Mouse (Mus musculus) midbrain, postnatal 0 days (tissue): ENCODE data around the gene Ccdc149. TPM values are rescaled to one million over a fixed set of nuclear protein-coding genes. Genes with fewer than 3 reads are reported as not detected.

ENCODE experiments used
- ATAC-seq: fragments of 200-750 bp; cut with Nextera tagmentation; 2 replicates; pipeline ENCODE4 v1.8.0; 2017; ENCODE audit warnings: moderate number of reproducible peaks, mild to moderate bottlenecking, moderate TSS enrichment, moderate library complexity; ENCODE audit not compliant: low FRiP score
- DNase-seq: peaks from one replicate; pipeline ENCODE4 v3.0.0-alpha.2; 2015; ENCODE audit warnings: low spot score
- H3K27ac ChIP-seq: fragments of 300-500 bp; sonication (generic); 2 replicates; pipeline ENCODE4 v1.5.1; 2014; ENCODE audit warnings: low read depth, mild to moderate bottlenecking, low read length, mixed read lengths
- H3K27me3 ChIP-seq: fragments of 300-500 bp; sonication (generic); 2 replicates; pipeline ENCODE4 v1.6.1; 2014; ENCODE audit warnings: low read length, control low read depth, mixed read lengths; ENCODE audit not compliant: insufficient read depth
- H3K36me3 ChIP-seq: fragments of 300-500 bp; sonication (generic); 2 replicates; pipeline ENCODE4 v1.6.1; 2014; ENCODE audit warnings: low read length, control low read depth, mixed read lengths; ENCODE audit not compliant: insufficient read depth
- H3K4me1 ChIP-seq: fragments of 300-500 bp; sonication (generic); 2 replicates; pipeline ENCODE4 v1.6.1; 2014; ENCODE audit warnings: mild to moderate bottlenecking, control low read depth, antibody characterized with exemption, low read length, mixed read lengths; ENCODE audit not compliant: insufficient read depth
- H3K4me2 ChIP-seq: fragments of 300-500 bp; sonication (generic); 2 replicates; pipeline ENCODE4 v1.6.1; 2014; ENCODE audit warnings: low read depth, mild to moderate bottlenecking, low read length, mixed read lengths; ENCODE audit not compliant: poor library complexity, severe bottlenecking
- H3K4me3 ChIP-seq: fragments of 300-500 bp; sonication (generic); 2 replicates; pipeline ENCODE4 v1.5.1; 2014; ENCODE audit warnings: low read depth, mild to moderate bottlenecking, low read length, moderate library complexity
- H3K9ac ChIP-seq: fragments of 300-500 bp; sonication (generic); replicated peaks from 2 replicates; pipeline ENCODE4 v1.6.1; 2014; ENCODE audit warnings: mild to moderate bottlenecking, low read length, moderate library complexity, mixed read lengths; ENCODE audit not compliant: poor library complexity, severe bottlenecking
- H3K9me3 ChIP-seq: fragments of 300-500 bp; sonication (generic); 2 replicates; pipeline ENCODE4 v1.6.1; 2016; ENCODE audit warnings: low read length, control low read depth
- CTCF ChIP-seq: IDR thresholded peaks from 2 replicates; pipeline ENCODE4 v1.5.1; 2016; ENCODE audit warnings: antibody characterized with exemption, mild to moderate bottlenecking
- WGBS: fragments of 180-500 bp; shearing (Covaris S2); extraction: QIAGEN DNeasy Blood & Tissue Kit; methylation state at CpG from one replicate; pipeline ENCODE4 v1.1.7; 2014; 5-methylcytosine and 5-hydroxymethylcytosine counted together
- polyA plus RNA-seq: library from polyadenylated mRNA; unstranded; fragments of >200 nt; fragmentation: Nextera tagmentation; extraction: Ambion mirVana; gene quantifications from 2 replicates; pipeline ENCODE4 v1.2.1, GENCODE M21; 2015
- total RNA-seq: library from RNA; depleted of rRNA; stranded (reverse); fragments of >200 nt; gene quantifications from 2 replicates; pipeline ENCODE4 v1.2.3, GENCODE M21; 2014; rRNA removed

Gene Ccdc149
- total and polyA plus RNA-seq, 2 experiments from 2014 or later: 13.8 to 21.2 TPM

DNA sequence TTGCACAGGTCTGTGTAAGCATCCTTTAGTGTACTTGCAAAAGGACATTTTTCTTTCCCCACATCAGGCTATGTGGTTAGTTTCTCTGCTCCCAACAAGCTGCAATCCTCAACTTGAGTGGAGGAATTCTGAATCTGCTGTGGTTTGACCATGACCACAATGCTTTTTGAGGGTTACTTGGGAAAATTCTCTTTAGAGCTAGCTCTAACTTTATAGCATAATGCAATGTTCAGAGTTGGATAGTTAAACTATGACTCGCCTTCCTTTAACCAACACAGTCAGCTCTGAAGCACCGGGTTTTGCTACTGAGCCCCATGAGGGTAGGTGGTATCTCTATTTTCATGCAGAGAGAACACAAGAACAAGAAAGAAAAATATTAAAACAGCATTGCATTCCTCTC lies 119.8 kb downstream of the Ccdc149 start:
- H3K9me3 ChIP-seq: no peaks in the 10 kb centered on the region
- ATAC-seq (no peak), DNase-seq (no peak)
- TF ChIP-seq CTCF: no peak
- 93% methylated on average over 2 of the region's 2 CpGs for WGBS
- no peak overlapping the region for H3K4me3 ChIP-seq
- no peak overlapping the region for H3K9ac ChIP-seq
- H3K27me3 ChIP-seq: no peaks in the 10 kb centered on the region
- no peaks in the 10 kb centered on the region for H3K4me1 ChIP-seq
- no peak overlapping the region for H3K4me2 ChIP-seq
- H3K36me3 ChIP-seq: no peaks in the 10 kb centered on the region
- H3K27ac ChIP-seq: no peak overlapping the region

GRCm38 (mm10) chr5:52350451-52350850 lies 120.9 kb downstream of the Ccdc149 start:
- 84% methylated on average over 2 of the region's 2 CpGs for WGBS
- ATAC-seq (no peak), DNase-seq (no peak)
- TF ChIP-seq CTCF: no peak
- Histone ChIP-seq H3K4me3 (no peak overlapping the region), H3K36me3 (no peaks in the 10 kb centered on the region), H3K27me3 (no peaks in the 10 kb centered on the region), H3K27ac (no peak overlapping the region), H3K9ac (no peak overlapping the region), H3K4me1 (no peaks in the 10 kb centered on the region), H3K9me3 (no peaks in the 10 kb centered on the region), H3K4me2 (no peak overlapping the region)

- ATAC-seq: no peak
- H3K4me3 ChIP-seq: no peak overlapping the region
- 88% methylated on average over 2 of the region's 2 CpGs for WGBS
These were observed 124.4 kb downstream of the Ccdc149 start for GRCm38 (mm10) chr5:52346890-52347289.

DNA sequence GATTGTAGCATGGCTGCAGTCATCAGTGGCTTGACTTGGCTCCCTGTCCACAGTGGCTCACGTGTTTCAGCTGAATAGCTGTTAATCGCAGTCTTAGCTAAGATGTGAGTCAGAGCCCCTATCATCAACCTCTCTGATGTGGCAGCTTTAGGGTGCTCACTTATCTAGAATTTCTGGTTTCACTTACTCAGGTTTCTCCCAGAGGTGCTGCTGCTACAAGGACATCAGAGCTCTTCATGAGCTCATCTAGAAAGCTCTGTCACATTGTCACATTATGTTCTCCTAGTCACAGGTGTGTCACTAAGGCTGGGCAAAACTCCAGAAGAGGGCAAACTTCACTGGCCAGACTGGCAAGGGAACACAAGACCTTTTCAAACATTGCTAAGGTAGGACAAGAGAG lies 132.2 kb downstream of the Ccdc149 start:
- no peak overlapping the region for H3K27ac ChIP-seq
- H3K4me2 ChIP-seq: no peak overlapping the region
- DNase-seq (no peak), ATAC-seq (no peak)
- H3K9ac ChIP-seq: no peak overlapping the region
- H3K27me3 ChIP-seq: no peaks in the 10 kb centered on the region
- H3K9me3 ChIP-seq: no peaks in the 10 kb centered on the region
- no peaks in the 10 kb centered on the region for H3K36me3 ChIP-seq
- no peak for TF ChIP-seq CTCF
- no peak overlapping the region for H3K4me3 ChIP-seq
- WGBS: 94% methylated on average over 2 of the region's 2 CpGs
- no peaks in the 10 kb centered on the region for H3K4me1 ChIP-seq

More at GRCm38 (mm10) chr5:52346890-52347289, 124.4 kb downstream of the Ccdc149 start:
- Histone ChIP-seq H3K4me1 (no peaks in the 10 kb centered on the region), H3K4me2 (no peak overlapping the region), H3K27ac (no peak overlapping the region), H3K36me3 (no peaks in the 10 kb centered on the region), H3K27me3 (no peaks in the 10 kb centered on the region), H3K9ac (no peak overlapping the region), H3K9me3 (no peaks in the 10 kb centered on the region)
- TF ChIP-seq CTCF: no peak
- no peak for DNase-seq

- WGBS: 82% methylated on average over 3 of the region's 3 CpGs
- Histone ChIP-seq H3K9ac (no peak overlapping the region), H3K27me3 (no peaks in the 10 kb centered on the region), H3K36me3 (no peaks in the 10 kb centered on the region), H3K9me3 (no peaks in the 10 kb centered on the region), H3K4me3 (no peak overlapping the region), H3K4me1 (no peaks in the 10 kb centered on the region; the same call in 1 of the 2 replicates), H3K27ac (no peak overlapping the region), H3K4me2 (no peak overlapping the region)
- DNase-seq (no peak), ATAC-seq (no peak)
- TF ChIP-seq CTCF: no peak
These were observed 135.7 kb downstream of the Ccdc149 start for GRCm38 (mm10) chr5:52335590-52335989.

GRCm38 (mm10) chr5:52332120-52332519 lies 139.2 kb downstream of the Ccdc149 start:
- no peaks in the 10 kb centered on the region; the same call in 1 of the 2 replicates for H3K4me1 ChIP-seq
- no peak overlapping the region for H3K9ac ChIP-seq
- H3K27ac ChIP-seq: no peak overlapping the region
- peak; percentile 29 for DNase-seq
- H3K9me3 ChIP-seq: no peaks in the 10 kb centered on the region
- no peaks in the 10 kb centered on the region for H3K27me3 ChIP-seq
- no peak overlapping the region for H3K4me2 ChIP-seq
- ATAC-seq: no peak
- WGBS: 16% methylated on average over 8 of the region's 8 CpGs
- no peak overlapping the region for H3K4me3 ChIP-seq
- no peaks in the 10 kb centered on the region for H3K36me3 ChIP-seq
- TF ChIP-seq CTCF: no peak

Other genes with a start within 250 kb of the Ccdc149 start
- gene Sod3, start 107.7 kb downstream of the Ccdc149 start, total RNA-seq: 2.5 and 3.0 TPM in 2 replicates
- gene Sod3, start 107.7 kb downstream of the Ccdc149 start, polyA plus RNA-seq: 4.0 and 4.3 TPM in 2 replicates
- 24.0 and 25.2 TPM in 2 replicates for gene Lgi2, start 94.9 kb upstream of the Ccdc149 start, total RNA-seq
- 8.5 and 9.8 TPM in 2 replicates for gene Lgi2, start 94.9 kb upstream of the Ccdc149 start, polyA plus RNA-seq
- 7.7 and 11.2 TPM in 2 replicates for gene Sepsecs, start 198.2 kb upstream of the Ccdc149 start, total RNA-seq
- gene Sepsecs, start 198.2 kb upstream of the Ccdc149 start, polyA plus RNA-seq: 4.7 and 4.8 TPM in 2 replicates